Mouse (Mus musculus) ES-Bruce4 (cell line): Measurements from ENCODE around the gene Nab2. TPM values are rescaled to one million over a fixed set of nuclear protein-coding genes. Genes with fewer than 3 reads are reported as not detected.

Experiments used
- H3K27ac ChIP-seq: 2 replicates; pipeline ENCODE4 v1.5.1; 2012; ENCODE audit warnings: low read length, inconsistent platforms; ENCODE audit not compliant: insufficient read depth
- H3K27me3 ChIP-seq: 2 replicates; pipeline ENCODE4 v1.6.1; 2012; ENCODE audit warnings: mild to moderate bottlenecking, low read length, inconsistent platforms; ENCODE audit not compliant: control insufficient read depth, poor library complexity, insufficient read depth, severe bottlenecking
- H3K36me3 ChIP-seq: 2 replicates; pipeline ENCODE4 v1.6.1; 2012; ENCODE audit warnings: inconsistent platforms, mild to moderate bottlenecking, low read length, moderate library complexity; ENCODE audit not compliant: control insufficient read depth, poor library complexity, insufficient read depth, severe bottlenecking
- H3K4me1 ChIP-seq: one replicate; pipeline ENCODE4 v1.8.1; 2011; ENCODE audit warnings: low read length; ENCODE audit not compliant: control insufficient read depth, insufficient read depth
- H3K4me3 ChIP-seq: 2 replicates; pipeline ENCODE4 v1.5.1; 2011; ENCODE audit warnings: low read depth, mild to moderate bottlenecking, low read length
- H3K9ac ChIP-seq: 2 replicates; pipeline ENCODE4 v1.6.1; 2012; ENCODE audit warnings: low read depth, mild to moderate bottlenecking, inconsistent platforms; ENCODE audit not compliant: poor library complexity, severe bottlenecking
- H3K9me3 ChIP-seq: replicated peaks from 2 replicates; pipeline ENCODE4 v1.6.1; 2012; ENCODE audit warnings: mild to moderate bottlenecking, low read length, inconsistent platforms; ENCODE audit not compliant: control insufficient read depth, poor library complexity, insufficient read depth, severe bottlenecking
- CTCF ChIP-seq: IDR thresholded peaks from one replicate; pipeline ENCODE4 v1.8.1; 2011; ENCODE audit warnings: low read depth, low read length
- EP300 ChIP-seq: IDR thresholded peaks from 2 replicates; pipeline ENCODE4 v1.6.1; 2011; ENCODE audit warnings: low read depth, low read length; ENCODE audit not compliant: insufficient read depth
- POLR2A ChIP-seq: IDR thresholded peaks from one replicate; pipeline ENCODE4 v1.8.1; 2011; ENCODE audit warnings: low read length; ENCODE audit not compliant: insufficient read depth
- polyA plus RNA-seq: library from polyadenylated mRNA; stranded (reverse); fragments of >200 nt; gene quantifications from 2 replicates; pipeline ENCODE4 v1.2.4, GENCODE M21; 2011; ENCODE audit warnings: low read depth; ENCODE audit not compliant: missing spikeins, insufficient read depth, insufficient read length

The Nab2 gene
- polyA plus RNA-seq: 5.5 and 8.1 TPM in 2 replicates

DNA sequence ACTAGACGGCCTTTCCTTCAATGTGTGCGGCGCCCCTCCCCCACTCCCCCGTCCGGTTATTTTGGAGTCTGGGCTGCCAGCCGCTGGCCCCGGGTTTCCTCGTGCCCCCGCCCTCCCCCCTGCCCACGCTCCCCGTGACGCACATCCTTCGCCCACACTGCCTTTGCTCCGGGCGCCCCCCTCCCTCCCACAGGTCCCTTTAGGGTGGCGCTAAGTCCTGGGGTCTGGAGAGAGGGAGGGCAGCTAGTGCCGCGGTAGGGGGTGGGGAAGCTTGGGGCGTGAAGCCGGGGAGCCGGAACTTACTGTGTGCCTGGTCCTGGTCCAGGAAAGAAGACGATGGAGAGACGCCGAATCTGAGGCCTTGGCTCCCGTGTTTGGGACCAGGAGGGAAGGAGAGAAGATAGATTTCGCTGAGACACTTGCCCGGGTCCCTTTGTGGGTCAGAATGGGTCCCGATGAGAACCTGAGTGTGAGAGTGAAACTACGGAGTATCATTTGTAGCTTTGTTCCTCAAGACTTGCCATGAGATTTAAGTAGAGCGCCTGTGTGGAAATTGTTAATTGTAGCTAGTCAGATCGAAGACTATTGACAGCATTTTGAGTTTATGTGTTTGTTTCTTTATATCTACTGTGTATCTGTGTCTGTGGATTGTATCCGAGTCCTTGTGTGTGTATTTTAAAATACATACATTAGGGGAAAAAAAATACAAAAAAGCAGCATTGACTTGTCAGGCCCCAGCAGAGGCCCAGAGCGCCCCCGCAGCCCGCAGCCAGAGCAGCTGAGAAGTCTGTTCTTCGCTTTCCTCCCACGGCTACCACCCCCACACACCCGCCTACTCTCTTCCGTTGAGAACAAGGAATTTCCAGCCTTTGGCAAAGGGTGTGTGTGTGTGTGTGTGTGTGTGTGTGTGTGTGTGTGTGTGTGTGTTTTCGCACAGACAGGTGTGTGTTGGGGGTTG is at the start of gene Nab2:
Gene Nab2, minus strand, starts transcription at position 476 of the 958 bp plus-strand sequence.
- peak within 1 kb of the TSS; percentile 72 for H3K4me3 ChIP-seq
- no peaks in the 10 kb centered on the region for H3K36me3 ChIP-seq
- H3K9ac ChIP-seq: peak within 1 kb of the TSS; percentile 87
- H3K4me1 ChIP-seq: no peaks in the 10 kb centered on the region
- H3K27ac ChIP-seq: peak within 1 kb of the TSS; percentile 78
- no peaks in the 10 kb centered on the region for H3K27me3 ChIP-seq
- H3K9me3 ChIP-seq: no peaks in the 10 kb centered on the region
- TF ChIP-seq EP300 (no peak), POLR2A (no peak), CTCF (peak; percentile 5)

DNA sequence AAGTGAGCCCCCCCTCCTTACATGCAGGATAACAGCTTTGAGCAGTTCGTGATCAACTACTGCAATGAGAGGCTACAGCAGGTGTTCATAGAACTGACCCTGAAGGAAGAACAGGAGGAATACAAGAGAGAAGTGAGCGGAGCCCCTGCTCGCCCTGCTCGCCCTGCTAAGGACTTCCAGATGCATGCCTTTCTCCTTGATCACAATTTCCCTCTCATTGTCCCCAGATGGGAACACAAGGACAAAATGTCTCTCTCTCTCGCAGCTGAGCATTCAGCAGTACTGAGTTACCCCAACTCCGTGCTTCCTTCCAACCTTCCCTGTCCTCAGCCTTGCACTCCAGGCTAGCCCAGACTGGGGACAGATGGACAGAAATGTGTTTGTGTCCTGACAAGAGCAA is 44.4 kb upstream of the Nab2 start:
- no peak overlapping the region for H3K27ac ChIP-seq
- TF ChIP-seq CTCF (no peak), POLR2A (no peak), EP300 (no peak)
- no peaks in the 10 kb centered on the region for H3K27me3 ChIP-seq
- no peak overlapping the region for H3K9ac ChIP-seq
- no peaks in the 10 kb centered on the region for H3K36me3 ChIP-seq
- no peak overlapping the region for H3K4me3 ChIP-seq
- H3K9me3 ChIP-seq: no peaks in the 10 kb centered on the region
- H3K4me1 ChIP-seq: no peaks in the 10 kb centered on the region

DNA sequence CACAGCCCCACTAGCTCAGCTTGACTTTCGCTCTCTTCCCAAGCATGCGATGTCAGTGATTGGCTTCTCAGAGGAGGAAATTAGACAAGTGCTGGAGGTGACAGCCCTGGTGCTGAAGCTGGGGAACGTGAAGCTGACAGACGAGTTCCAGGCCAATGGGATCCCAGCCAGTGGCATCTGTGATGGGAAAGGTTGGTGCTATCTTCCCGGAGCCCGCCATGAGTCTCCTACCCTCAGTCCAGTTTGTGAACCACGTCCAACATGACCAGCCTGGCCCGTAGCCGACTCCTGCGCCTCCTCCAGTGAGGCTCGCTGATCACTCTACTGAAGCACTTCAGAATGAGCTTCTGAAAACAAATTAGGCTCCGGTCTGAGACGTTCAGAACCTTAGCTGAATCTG is 42.0 kb upstream of the Nab2 start:
- Histone ChIP-seq H3K27ac (no peak overlapping the region), H3K4me1 (no peaks in the 10 kb centered on the region), H3K27me3 (no peaks in the 10 kb centered on the region), H3K36me3 (no peaks in the 10 kb centered on the region), H3K4me3 (no peak overlapping the region), H3K9ac (no peak overlapping the region), H3K9me3 (no peaks in the 10 kb centered on the region)
- TF ChIP-seq EP300: no peak
- no peak for TF ChIP-seq POLR2A
- no peak for TF ChIP-seq CTCF

DNA sequence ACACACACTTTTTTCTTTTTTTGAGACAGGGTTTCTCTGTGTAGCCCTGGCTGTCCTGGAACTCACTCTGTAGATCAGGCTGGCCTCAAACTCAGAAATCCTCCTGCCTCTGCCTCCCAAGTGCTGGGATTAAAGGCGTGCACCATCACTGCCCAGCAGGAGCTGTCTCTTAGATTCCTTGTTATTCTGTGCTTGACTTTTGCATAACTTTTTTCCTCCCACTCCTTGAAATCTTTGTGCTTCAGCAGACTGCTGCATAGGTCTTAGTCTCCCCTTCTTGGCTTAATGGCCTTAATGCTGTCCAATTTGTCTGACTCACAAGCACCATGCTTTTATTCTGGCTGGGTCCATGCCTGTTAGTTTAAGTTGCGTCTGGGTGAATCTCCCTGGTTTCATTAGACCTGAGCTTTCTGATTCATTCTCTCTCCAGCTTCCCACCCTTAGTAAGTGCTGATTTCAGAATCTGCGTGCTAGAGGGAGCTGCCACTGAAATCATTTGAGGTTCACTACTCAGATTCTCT is 40.5 kb upstream of the Nab2 start:
- Histone ChIP-seq H3K27ac (no peak overlapping the region), H3K9me3 (no peaks in the 10 kb centered on the region), H3K4me1 (no peaks in the 10 kb centered on the region), H3K4me3 (no peak overlapping the region), H3K36me3 (no peaks in the 10 kb centered on the region), H3K9ac (no peak overlapping the region), H3K27me3 (no peaks in the 10 kb centered on the region)
- TF ChIP-seq EP300: no peak
- no peak for TF ChIP-seq CTCF
- TF ChIP-seq POLR2A: no peak

DNA sequence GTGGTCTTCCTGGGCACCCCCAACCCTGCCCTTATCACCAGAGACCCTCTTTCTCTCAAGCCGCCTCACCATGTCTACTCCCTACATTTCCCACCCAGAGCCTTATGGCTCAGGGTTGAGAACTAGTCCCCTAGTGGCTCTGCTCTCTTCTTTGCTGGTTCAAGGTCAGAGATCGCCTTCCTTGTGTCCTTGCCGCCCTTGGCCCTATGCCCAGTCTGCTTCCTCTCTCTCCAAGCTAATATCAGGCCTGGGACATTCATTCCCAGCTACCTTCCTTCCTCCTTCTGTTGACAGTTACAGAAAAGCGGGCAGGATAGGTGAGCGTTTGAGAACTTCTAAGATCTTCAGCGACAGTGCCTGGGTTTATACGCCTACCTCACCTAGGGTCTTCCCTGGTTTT is 39.4 kb upstream of the Nab2 start:
- Histone ChIP-seq H3K27ac (no peak overlapping the region), H3K36me3 (no peaks in the 10 kb centered on the region), H3K27me3 (no peaks in the 10 kb centered on the region), H3K4me1 (no peaks in the 10 kb centered on the region), H3K9me3 (no peaks in the 10 kb centered on the region), H3K9ac (no peak overlapping the region), H3K4me3 (no peak overlapping the region)
- no peak for TF ChIP-seq POLR2A
- no peak for TF ChIP-seq CTCF
- TF ChIP-seq EP300: no peak

DNA sequence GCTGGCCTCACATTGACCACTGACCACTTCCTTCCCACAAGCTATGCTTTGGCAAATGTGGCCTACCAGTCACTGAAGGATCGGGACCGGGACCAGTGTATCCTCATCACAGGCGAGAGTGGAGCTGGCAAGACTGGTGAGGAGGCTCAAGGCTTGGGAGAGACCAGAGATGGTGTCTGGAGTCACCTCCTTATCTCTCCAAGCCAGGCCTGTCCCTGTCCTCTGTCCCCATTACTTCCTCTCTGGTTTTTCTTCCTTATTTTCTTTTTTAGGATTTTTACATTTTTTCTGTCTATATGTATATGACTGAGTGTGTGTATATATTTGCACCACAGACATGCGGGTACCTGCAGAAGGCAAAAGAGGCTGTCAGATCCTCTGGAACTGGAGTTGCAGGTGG is 37.4 kb upstream of the Nab2 start:
- H3K27me3 ChIP-seq: no peaks in the 10 kb centered on the region
- no peak overlapping the region for H3K27ac ChIP-seq
- no peak overlapping the region for H3K4me3 ChIP-seq
- TF ChIP-seq EP300 (no peak), CTCF (no peak)
- no peaks in the 10 kb centered on the region for H3K9me3 ChIP-seq
- no peaks in the 10 kb centered on the region for H3K36me3 ChIP-seq
- no peaks in the 10 kb centered on the region for H3K4me1 ChIP-seq
- H3K9ac ChIP-seq: no peak overlapping the region
